Mouse (Mus musculus): ENCODE data around the gene Bcl11b.

Bcl11b gene

DNA sequence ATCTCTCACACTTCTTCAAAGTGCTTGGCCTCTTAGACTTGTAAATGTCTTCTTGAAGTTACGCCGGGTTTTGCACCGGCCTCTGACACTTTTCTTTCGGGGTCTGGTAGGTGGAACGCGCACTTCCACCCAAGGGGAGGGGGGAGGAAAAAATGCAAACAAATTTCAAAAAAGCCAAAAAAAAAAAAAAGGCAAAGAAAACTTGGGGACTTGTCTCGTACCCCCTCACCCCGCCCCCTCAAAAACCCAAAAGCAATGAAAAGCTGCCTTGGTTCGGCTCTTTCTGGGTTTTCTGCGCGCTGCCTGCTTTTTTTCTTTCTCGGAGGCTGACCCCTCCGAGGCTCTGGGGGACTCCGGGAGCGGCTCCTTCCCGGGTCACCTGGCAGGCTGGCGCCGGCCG lies at the start of gene Bcl11b:
Gene Bcl11b (minus strand): TSS at position 120 of the 400 bp plus-strand sequence.
- DNase-seq (ENCODE audit: low spot score): no peak

GRCm38 (mm10) chr12:108050996-108051395 lies 47.6 kb upstream of the Bcl11b start:
- DNase-seq (ENCODE audit: low spot score): no peak

DNA sequence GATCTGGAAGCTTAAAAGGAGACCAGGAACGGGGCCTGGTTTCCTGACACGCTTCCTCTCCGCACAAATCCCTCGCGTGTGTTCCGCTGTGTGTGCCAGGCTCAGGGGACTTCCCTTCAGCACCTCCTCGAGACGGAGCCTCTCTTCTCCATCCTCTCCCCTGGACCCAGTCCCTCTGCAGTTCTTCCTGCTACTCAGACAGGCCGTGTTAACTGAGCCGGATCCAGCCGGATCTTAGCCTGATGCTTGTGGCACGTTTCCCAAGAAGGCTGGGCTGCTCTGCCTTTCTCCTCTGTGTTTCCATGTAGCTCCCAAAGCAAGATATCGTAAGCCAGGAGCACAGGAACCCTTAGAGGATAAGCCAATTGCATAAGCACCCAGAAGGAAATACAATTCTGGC lies 46.2 kb upstream of the Bcl11b start:
- no peak for DNase-seq (ENCODE audit: low spot score)

DNA sequence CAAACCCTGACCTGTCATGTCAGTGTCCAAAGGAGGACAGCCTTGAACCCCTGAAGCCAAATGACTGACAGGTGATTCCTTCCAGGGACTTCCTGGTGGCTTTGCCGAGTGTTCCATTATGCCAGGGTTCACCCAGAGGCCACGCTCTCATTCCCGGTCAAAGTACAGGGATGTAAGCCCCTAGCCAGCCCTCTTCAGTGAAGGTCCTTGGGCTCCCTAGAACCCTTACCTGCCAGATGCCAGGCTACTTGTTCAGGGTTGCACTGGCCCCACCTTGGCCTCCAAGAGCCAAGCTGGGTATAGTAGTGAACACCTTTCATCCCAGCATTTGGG lies 38.8 kb upstream of the Bcl11b start:
- DNase-seq (ENCODE audit: low spot score): no peak

DNA sequence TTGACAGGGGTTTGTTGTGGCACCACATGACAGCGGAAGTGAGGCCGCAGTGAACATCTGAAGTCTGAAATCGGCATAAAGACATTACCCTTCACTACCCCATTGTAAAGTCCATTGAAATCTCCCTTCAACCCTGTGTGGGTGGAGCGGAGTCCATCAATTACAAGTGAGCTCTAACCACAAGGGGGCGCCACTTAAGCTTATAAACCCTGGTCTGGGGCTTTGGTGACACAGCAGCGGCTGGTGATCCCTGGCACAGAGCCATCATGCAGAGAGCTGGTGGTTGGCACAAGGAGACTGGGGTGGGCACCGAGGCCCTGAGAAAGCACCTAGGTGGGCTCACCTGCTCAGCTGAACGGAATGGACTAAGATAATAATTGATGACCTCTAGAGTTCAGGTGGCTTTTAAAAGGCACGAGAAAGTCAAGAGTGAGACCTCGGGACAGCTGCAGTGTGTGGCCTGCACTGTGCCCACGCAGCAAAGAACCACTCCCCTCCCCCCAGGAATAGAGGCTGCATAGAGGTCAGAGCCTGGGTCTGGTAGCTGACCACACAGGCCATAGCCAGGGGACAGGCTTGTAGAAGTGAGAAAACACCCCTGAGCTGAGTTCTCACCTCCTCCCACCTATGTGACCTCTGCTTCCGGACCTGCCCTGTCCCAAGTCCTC lies 38.3 kb upstream of the Bcl11b start:
- DNase-seq (ENCODE audit: low spot score): peak; percentile 64

- DNase-seq (ENCODE audit: low spot score): no peak
These were observed 34.0 kb upstream of the Bcl11b start for GRCm38 (mm10) chr12:108037446-108037845.

GRCm38 (mm10) chr12:108035412-108036078 lies 32.1 kb upstream of the Bcl11b start:
- no peak for DNase-seq (ENCODE audit: low spot score)

DNA sequence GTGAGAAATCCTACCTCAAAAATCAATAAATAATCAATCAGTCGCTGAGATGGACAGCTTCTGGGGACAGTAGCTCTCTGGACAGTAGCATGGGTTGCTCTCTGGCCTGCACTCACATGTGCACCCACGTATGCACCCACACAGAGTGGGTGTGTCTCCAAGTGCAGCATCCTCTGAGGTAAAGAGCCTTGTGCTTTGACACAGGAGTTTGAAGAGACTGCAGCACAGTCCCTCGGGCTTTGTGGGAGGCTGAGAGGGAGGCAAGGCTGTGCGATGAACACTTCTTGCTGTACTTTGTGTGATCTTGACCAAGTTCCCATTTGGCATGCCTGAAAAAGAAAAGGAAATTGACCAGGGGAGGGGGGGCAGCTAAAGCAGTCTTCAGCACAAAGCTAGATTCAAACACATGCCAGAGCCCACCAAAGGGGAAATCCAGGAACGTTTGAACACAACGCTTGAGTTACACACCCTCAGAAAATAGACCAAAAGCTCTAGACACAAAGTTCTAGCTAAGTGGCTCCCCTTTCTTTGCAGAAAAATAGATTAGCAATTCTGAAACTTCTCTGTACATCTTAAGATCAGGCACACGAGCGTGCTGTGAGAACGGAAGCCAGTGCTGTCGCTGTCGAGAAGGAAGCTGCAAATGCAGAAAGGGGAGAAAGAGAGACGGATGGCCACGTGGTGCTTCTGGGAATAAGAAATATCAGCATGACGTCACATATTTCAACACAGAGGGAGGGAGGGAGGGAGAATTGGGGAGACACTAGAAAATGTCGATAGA lies 19.6 kb upstream of the Bcl11b start:
- no peak for DNase-seq (ENCODE audit: low spot score)

DNA sequence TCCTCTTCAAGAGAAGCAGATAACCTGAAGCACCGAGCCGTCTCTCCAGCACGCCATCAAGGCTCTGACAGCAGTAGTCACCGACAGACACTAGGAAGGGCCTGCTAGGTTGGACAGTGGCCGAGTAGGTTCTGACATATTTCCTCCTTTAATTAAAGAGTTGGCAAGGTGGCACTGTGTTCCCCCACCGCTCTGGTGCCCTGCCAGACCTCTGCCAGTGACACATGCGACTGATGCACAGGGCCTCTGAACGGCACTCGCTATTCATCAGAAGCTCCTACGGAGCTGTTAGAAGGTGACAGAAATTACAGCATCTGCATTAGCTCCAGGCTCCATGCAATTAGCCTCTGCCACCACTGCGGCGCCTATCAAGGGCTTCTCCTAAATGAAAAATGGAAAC lies 8.6 kb upstream of the Bcl11b start:
- no peak for DNase-seq (ENCODE audit: low spot score)

DNA sequence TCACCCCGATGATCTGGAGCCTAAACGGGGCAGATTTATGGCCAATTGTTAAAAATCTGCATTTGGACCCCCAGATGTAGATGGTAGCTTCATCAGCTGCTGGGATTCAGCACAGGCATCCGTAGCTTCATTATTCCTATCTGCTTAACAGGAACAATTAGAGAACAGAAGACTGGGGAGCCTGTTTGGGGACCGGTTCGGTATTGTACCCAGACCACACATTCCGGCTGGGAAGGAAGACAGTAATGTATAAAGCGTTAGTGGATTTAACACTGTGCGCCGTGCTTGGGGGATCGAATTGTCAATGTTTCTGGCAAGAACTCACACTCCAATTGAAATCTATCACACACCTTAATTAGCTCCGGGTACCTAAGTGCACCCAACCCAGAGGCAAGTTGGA lies 6.9 kb upstream of the Bcl11b start:
- no peak for DNase-seq (ENCODE audit: low spot score)

GRCm38 (mm10) chr12:108009156-108009555 lies 5.8 kb upstream of the Bcl11b start:
- DNase-seq (ENCODE audit: low spot score): no peak

- no peak for DNase-seq (ENCODE audit: low spot score)
These were observed 2.6 kb upstream of the Bcl11b start for GRCm38 (mm10) chr12:108005816-108006626.

DNA sequence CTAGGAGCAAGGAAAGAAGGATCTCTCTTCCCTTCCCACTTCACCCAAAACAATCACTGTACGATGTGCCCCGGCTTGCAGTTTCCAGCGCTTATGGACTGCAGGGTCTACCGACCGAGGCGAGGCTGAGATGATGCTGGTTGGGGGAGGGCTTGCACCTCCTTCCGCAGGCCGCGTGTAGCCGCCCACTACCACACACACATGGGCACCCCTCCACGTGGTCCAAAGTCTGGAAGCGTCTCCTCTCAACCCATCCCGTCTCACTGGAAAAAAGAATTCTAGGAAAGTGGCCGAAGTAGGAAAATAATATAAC lies 2.0 kb upstream of the Bcl11b start:
- no peak for DNase-seq (ENCODE audit: low spot score)

GRCm38 (mm10) chr12:108004701-108005487 lies 1.5 kb upstream of the Bcl11b start:
- DNase-seq (ENCODE audit: low spot score): no peak

GRCm38 (mm10) chr12:108003928-108004327 lies 526 bp upstream of the Bcl11b start:
- DNase-seq (ENCODE audit: low spot score): peak; percentile 28

GRCm38 (mm10) chr12:108002436-108003189 lies 789 bp downstream of the Bcl11b start:
- DNase-seq (ENCODE audit: low spot score): no peak

DNA sequence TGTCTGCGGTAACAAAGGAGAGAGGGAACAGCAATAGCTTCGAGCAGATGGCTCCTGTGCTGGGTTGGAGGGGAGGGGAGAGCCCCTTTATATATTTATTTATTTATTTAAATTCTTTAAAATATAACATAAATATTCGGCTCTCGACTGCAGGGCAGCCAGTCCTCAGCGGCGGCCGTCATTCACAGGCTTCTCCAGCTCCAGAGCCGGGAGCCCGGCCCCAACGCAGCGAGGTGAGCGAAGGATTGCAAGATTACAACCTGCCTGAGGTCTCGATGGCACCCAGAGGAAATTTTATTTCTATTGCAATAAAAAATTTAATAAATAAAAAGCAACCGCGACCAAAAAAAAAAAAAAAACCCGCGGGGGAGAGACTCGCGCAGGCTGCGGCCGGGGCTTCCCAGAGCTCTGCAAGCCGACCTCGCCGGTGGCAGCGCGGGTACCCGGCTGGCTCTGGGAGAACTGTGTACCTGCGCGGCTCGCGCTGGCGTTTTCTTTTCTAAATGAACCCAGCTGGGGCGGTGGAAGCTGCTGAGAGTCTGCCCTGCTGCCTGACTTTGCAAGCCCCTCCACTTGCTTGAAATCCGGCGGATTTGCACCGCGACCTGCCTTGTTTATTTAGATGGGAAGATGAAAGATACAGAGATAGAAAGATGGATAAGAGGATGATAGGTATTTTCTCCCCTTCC lies 1.6 kb downstream of the Bcl11b start:
- DNase-seq (ENCODE audit: low spot score): no peak

DNA sequence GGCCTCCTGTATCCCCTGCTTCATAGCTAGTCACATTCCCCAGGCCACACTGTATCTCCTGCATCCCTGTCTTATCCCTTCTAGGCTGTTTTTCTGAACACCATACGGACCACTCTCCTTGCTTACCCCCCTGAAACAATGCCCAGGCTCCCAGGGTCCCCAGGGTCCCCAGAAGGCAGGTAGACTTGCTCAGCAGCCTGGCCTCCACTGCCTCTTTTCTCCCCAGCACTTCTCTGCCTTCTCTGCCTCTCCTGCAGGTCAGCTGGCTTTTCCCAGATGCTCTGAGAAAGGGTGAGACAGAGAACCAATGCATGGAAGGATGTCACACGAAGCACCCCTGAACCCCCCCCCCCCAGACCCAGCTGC lies 2.7 kb downstream of the Bcl11b start:
- no peak for DNase-seq (ENCODE audit: low spot score)

- DNase-seq (ENCODE audit: low spot score): no peak
These were observed 3.4 kb downstream of the Bcl11b start for GRCm38 (mm10) chr12:107999751-108000714.

All from adipocyte (in vitro differentiated cells).